Mouse (Mus musculus) v-Abl transformed pro-B cells (cell line): ENCODE results near the gene Cadm4.

Experiments used
- in situ Hi-C, 2 experiments: fragments of 400-800 bp; cut with MboI; formaldehyde crosslinking; loops; one replicate each; pipeline ENCODE4 v1.15.1; 2025; ENCODE audit not compliant: unreplicated experiment in 2 of 2

The Cadm4 gene

GRCm38 (mm10) chr7:24525686-24526420 lies 44.0 kb downstream of the Cadm4 start:
- in situ Hi-C loops: no loop called here

GRCm38 (mm10) chr7:24528861-24529260 lies 47.0 kb downstream of the Cadm4 start:
- in situ Hi-C loops: no loop called here

GRCm38 (mm10) chr7:24529580-24529979 lies 47.8 kb downstream of the Cadm4 start:
- in situ Hi-C loops: no loop called here

DNA sequence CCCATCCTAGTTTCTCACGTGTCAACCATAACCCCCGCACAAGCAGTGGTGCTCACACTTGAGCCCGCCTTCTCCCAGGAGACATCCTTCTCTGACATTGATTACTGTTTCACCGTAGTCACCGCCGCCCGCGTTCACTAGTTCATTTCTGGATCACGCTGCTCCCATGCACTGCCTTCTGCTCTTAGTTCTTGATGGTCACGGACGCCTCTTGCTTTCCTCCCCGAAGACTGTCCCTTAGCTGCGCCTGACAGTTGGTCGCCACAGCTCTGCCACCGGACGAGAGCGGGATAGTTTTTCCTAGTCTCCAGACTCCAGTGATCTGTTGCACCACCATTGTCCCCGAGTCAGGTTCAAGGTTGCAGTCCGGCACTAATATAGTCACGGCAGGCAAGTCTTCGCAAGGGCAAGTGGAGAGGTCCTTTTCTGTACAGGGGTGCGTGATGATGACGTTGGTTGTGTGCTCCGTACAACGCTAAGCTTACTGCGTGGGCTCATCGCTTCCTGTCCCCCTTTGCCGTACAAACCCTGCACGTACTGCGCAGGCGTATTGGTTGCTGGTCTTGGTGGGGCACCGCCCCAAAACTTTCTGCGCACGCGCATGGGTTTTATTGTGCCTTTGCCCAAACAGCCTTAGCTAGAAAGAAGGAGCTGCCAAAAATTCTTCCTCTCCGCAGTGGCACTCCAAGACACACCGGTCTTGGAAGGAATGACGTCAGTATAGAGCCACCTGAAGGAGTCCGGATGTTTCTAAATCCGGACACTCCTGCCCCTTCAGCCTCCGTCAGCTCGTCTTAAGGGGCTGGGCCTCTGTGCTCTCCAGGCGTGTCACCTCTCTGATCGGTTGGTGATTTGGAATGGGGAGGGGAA lies 48.5 kb downstream of the Cadm4 start, which contains the start of gene Irgq:
Irgq (plus strand) TSS at position 628 of the 870 bp plus-strand sequence.
- in situ Hi-C loops: loop anchor here (5.0 to 10.0 kb wide), 4 partner anchors 37 to 127 kb away; no protein-coding TSS in a partner anchor

GRCm38 (mm10) chr7:24531211-24531971 lies 49.6 kb downstream of the Cadm4 start:
- in situ Hi-C loops: loop anchor here (5.0 to 10.0 kb wide), 4 partner anchors 36 to 126 kb away; no protein-coding TSS in a partner anchor

DNA sequence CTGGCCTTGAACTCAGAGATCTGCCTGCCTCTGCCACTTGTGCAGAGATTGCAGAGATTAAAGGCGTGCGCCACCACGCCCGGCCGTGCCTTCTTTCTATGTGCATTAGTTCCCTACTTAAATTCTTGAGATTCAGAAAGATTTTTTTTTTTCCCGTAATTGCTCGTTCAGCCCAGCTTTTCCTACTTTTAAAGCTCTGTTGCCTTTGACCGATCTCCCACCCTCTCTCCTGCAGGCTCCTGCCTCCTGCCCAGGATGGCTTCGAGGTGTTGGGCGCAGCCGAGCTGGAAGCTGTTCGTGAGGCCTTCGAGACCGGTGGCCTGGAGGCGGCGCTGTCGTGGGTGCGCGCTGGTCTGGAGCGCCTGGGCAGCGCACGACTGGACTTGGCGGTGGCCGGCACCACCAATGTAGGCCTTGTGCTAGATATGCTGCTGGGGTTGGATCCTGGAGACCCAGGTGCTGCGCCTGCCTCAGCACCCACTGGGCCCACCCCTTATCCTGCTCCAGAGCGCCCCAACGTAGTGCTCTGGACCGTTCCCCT lies 51.3 kb downstream of the Cadm4 start:
- in situ Hi-C loops: loop anchor here (5.0 to 10.0 kb wide), 4 partner anchors 34 to 124 kb away; no protein-coding TSS in a partner anchor

DNA sequence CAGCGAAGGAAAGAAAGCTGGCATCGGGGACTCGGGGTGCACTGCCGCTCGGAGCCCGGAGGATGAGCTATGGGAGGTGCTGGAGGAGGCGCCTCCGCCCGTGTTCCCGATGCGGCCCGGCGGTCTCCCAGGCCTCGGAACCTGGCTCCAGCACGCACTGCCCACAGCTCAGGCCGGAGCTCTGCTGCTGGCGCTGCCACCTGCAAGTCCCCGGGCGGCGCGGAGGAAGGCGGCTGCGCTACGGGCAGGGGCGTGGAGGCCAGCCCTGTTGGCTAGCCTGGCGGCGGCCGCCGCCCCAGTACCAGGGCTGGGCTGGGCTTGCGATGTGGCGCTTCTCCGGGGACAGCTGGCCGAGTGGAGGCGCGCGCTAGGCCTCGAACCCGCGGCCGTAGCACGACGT lies 52.0 kb downstream of the Cadm4 start:
- in situ Hi-C loops: loop anchor here (5.0 to 10.0 kb wide), 4 partner anchors 33 to 123 kb away; no protein-coding TSS in a partner anchor

DNA sequence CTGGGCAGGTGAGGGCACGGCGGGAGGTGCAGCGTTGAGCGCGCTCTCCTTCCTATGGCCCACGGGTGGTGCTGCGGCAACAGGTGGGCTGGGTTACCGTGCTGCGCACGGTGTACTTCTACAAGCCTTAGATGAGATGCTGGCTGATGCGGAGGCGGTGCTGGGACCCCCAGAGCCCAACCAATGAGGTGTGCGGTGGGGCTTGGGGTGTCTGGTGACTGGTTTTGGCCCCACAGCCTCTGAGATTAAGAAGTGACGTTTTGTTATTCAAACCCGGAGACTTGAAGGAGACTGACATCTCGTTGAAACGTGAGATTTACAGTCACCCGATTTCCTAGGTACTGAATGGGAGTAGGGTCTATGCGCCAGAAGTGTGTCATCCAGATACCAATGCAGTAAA lies 52.5 kb downstream of the Cadm4 start:
- in situ Hi-C loops: loop anchor here (5.0 to 10.0 kb wide), 4 partner anchors 33 to 123 kb away; no protein-coding TSS in a partner anchor

DNA sequence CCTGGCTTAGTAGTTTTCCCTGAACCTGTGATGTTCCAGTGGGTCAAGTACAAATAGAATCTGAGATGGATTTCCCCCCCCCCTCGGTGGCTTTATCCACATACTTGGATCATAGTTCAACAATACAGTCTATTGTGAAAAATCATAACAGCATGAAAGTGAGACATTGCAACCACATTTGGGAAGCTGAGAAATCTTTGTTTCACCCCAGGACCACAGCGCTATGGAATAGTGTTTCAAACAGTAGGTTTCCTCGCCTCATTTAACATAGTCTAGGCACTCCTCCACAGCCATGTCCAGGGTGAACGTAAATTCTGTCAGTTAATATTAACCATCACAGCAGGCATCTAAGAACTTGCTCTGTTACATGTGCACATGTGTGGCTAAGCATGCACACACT lies 55.3 kb downstream of the Cadm4 start:
- in situ Hi-C loops: loop anchor here in 1 of 2 experiments (5.0 to 10.0 kb wide), 2 partner anchors 60 to 108 kb away; no protein-coding TSS in a partner anchor

- in situ Hi-C loops: loop anchor here in 1 of 2 experiments (5.0 to 10.0 kb wide), 2 partner anchors 60 to 107 kb away; no protein-coding TSS in a partner anchor
Measured at GRCm38 (mm10) chr7:24537591-24537990, 55.8 kb downstream of the Cadm4 start.

DNA sequence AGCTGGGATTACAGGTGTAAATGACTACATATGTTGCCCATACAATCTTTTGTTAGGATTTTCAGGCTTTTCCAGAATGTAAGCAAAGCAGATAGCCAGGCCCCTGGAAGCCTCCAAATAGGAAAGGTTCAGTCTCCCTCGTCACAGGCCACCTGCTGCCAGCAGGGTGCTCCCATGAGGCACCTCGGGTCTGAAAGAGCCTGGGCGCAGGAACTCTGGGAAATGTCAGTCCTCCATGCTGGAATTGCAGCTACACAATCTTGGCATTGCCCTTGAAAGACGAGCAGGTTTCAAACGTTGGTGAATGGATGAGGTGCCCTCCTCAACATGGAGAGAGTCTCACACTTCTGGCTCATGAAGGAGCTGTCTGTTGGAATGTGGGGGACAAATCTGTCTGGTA lies 56.3 kb downstream of the Cadm4 start:
- in situ Hi-C loops: loop anchor here in 1 of 2 experiments (5.0 to 10.0 kb wide), 2 partner anchors 59 to 107 kb away; no protein-coding TSS in a partner anchor

DNA sequence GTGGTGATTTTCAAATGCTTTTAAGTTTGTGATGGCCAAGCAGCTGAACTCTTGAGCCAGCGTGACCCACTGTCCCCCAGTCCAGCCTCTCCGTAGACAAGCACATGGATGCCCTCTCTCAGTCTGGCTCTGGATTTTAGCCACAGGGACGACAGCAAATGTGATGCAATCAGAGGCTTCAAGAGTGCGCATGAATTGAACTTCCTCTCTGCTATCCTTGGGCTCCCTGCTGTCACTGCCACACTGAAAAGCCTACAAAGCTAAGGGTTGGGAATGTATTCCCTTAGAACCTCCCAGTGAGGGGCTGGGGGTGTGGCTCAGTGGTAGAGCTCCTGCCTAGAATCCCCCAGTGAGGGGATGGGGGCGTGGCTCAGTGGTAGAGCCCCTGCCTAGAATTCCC lies 56.9 kb downstream of the Cadm4 start:
- in situ Hi-C loops: loop anchor here in 1 of 2 experiments (5.0 to 10.0 kb wide), 2 partner anchors 59 to 106 kb away; no protein-coding TSS in a partner anchor

DNA sequence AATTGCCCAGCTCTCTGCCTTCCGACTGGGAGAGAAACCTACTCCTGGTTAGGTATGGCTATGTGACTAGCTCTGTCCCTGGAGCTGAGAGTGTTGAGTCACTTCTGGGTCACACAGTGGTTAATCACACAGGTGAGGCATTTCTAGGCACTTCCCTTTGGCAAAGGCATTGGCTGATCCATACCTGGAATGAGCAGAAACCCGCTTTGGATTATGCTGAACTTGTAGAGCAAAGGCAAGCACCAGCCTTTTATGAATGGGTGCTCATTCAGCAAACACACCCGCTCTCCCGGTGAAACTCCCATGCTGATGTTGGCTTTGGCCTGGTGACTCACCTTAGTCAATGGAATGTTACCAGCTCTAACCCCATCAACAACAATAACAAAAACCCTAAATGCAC lies 57.9 kb downstream of the Cadm4 start:
- in situ Hi-C loops: loop anchor here in 1 of 2 experiments (5.0 to 10.0 kb wide), 2 partner anchors 58 to 105 kb away; no protein-coding TSS in a partner anchor

DNA sequence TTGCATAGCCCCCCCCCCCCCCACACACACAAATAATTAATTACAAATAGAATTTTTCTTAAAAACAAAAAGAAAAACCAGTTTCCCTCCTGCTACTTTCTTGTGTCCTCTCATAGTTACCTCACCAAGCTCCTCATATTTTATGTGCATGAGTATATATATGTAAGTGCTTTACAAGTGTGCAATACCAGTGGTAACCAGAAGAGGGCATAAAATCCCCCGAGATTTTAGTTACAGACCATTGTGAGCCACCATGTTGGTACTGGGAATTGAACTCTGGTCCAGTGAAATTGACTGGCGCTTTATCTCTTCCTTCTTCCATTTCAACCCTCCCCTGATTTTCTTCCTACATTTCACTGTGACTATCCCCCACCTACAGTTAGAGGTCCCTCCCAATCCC lies 62.7 kb downstream of the Cadm4 start:
- in situ Hi-C loops: no loop called here

GRCm38 (mm10) chr7:24546068-24546614 lies 64.3 kb downstream of the Cadm4 start, which contains the start of the genes Pinlyp and Xrcc1:
Gene Pinlyp, minus strand, starts transcription at chr7:24546118.
Gene Xrcc1, plus strand, starts transcription at chr7:24546289.
- in situ Hi-C loops: no loop called here

GRCm38 (mm10) chr7:24546634-24547389 lies 65.0 kb downstream of the Cadm4 start:
- in situ Hi-C loops: no loop called here

- in situ Hi-C loops: no loop called here
Measured at GRCm38 (mm10) chr7:24547534-24548036, 65.8 kb downstream of the Cadm4 start.
